Mouse (Mus musculus) limb, embryonic 14.5 days (tissue): ENCODE data around the gene Rsrc1. TPM values are rescaled to one million over a fixed set of nuclear protein-coding genes. Genes with fewer than 3 reads are reported as not detected.

Experiments
- ATAC-seq: fragments of 200-750 bp; cut with Nextera tagmentation; 2 replicates; pipeline ENCODE4 v1.8.0; 2017; ENCODE audit warnings: low read depth, moderate number of reproducible peaks, moderate TSS enrichment; ENCODE audit not compliant: low FRiP score
- DNase-seq: peaks from one replicate; pipeline ENCODE4 v3.0.0-alpha.2; 2015; ENCODE audit warnings: low spot score
- H3K27ac ChIP-seq: fragments of 300-500 bp; sonication (generic); replicated peaks from 2 replicates; pipeline ENCODE4 v1.5.1; 2014; ENCODE audit warnings: low read depth, mild to moderate bottlenecking, low read length, moderate library complexity, mixed read lengths
- H3K27me3 ChIP-seq: fragments of 300-500 bp; sonication (generic); 2 replicates; pipeline ENCODE4 v1.6.1; 2014; ENCODE audit warnings: low read length, mixed read lengths; ENCODE audit not compliant: control insufficient read depth, insufficient read depth
- H3K36me3 ChIP-seq: fragments of 300-500 bp; sonication (generic); 2 replicates; pipeline ENCODE4 v1.6.1; 2014; ENCODE audit warnings: mild to moderate bottlenecking, low read length, moderate library complexity, mixed read lengths; ENCODE audit not compliant: control insufficient read depth, insufficient read depth
- H3K4me1 ChIP-seq: fragments of 300-500 bp; sonication (generic); 2 replicates; pipeline ENCODE4 v1.6.1; 2014; ENCODE audit warnings: antibody characterized with exemption, low read length, mixed read lengths; ENCODE audit not compliant: control insufficient read depth, insufficient read depth
- H3K4me2 ChIP-seq: fragments of 300-500 bp; sonication (generic); replicated peaks from 2 replicates; pipeline ENCODE4 v1.6.1; 2014; ENCODE audit warnings: low read depth, mild to moderate bottlenecking, low read length, moderate library complexity; ENCODE audit not compliant: severe bottlenecking
- H3K4me3 ChIP-seq: fragments of 300-500 bp; sonication (generic); replicated peaks from 2 replicates; pipeline ENCODE4 v1.5.1; 2014; ENCODE audit warnings: low read length
- H3K9ac ChIP-seq: fragments of 300-500 bp; sonication (generic); 2 replicates; pipeline ENCODE4 v1.6.1; 2014; ENCODE audit warnings: mild to moderate bottlenecking, low read depth, low read length, moderate library complexity; ENCODE audit not compliant: severe bottlenecking
- H3K9me3 ChIP-seq: fragments of 300-500 bp; sonication (generic); 2 replicates; pipeline ENCODE4 v1.6.1; 2016; ENCODE audit warnings: low read length; ENCODE audit not compliant: control insufficient read depth
- POLR2A ChIP-seq: fragments of 200-500 bp; IDR thresholded peaks from 2 replicates; pipeline ENCODE4 v1.8.0; 2012; ENCODE audit warnings: inconsistent platforms, mild to moderate bottlenecking, moderate library complexity, borderline replicate concordance; ENCODE audit not compliant: insufficient read depth, insufficient read length; ENCODE audit errors: extremely low read depth
- WGBS: fragments of 180-500 bp; shearing (Covaris S2); extraction: QIAGEN DNeasy Blood & Tissue Kit; methylation state at CpG from one replicate; pipeline ENCODE4 v1.1.7; 2014; 5-methylcytosine and 5-hydroxymethylcytosine counted together
- polyA plus RNA-seq, 2 experiments: library from polyadenylated mRNA; depleted of rRNA in 1 of 2; stranded (reverse) in 1 of 2; unstranded in 1 of 2; fragments of >200 nt; fragmentation: Nextera tagmentation in 1 of 2; extraction: Ambion mirVana in 1 of 2; gene quantifications; 2 replicates each; pipeline versions ENCODE4 v1.2.1 to v1.2.3; 2012 to 2014

The Rsrc1 gene
- polyA plus RNA-seq, 2 experiments = 22.9 to 41.8 TPM

GRCm38 (mm10) chr3:67369407-67370079 lies 388.4 kb downstream of the Rsrc1 start:
- Histone ChIP-seq H3K4me1 (no peaks in the 10 kb centered on the region), H3K4me3 (no peak overlapping the region), H3K36me3 (no peaks in the 10 kb centered on the region), H3K9me3 (no peaks in the 10 kb centered on the region), H3K4me2 (no peak overlapping the region), H3K27ac (no peak overlapping the region), H3K9ac (no peak overlapping the region), H3K27me3 (peaks cover 5% of the 10 kb centered on the region)
- DNase-seq (no peak), ATAC-seq (no peak)
- no peak for TF ChIP-seq POLR2A
- WGBS = 79% methylated on average over 5 of the region's 5 CpGs

- no peaks in the 10 kb centered on the region for H3K9me3 ChIP-seq
These were observed 391.0 kb downstream of the Rsrc1 start for GRCm38 (mm10) chr3:67372194-67372593.

GRCm38 (mm10) chr3:67372781-67373180 lies 391.6 kb downstream of the Rsrc1 start:
- H3K27me3 ChIP-seq = peaks cover 8% of the 10 kb centered on the region
- no peak for ATAC-seq
- H3K36me3 ChIP-seq = no peaks in the 10 kb centered on the region
- TF ChIP-seq POLR2A = no peak
- no peaks in the 10 kb centered on the region for H3K9me3 ChIP-seq
- no peaks in the 10 kb centered on the region for H3K4me1 ChIP-seq
- H3K9ac ChIP-seq = no peak overlapping the region
- no peak overlapping the region for H3K4me2 ChIP-seq
- WGBS = 57% methylated on average over 5 of the region's 5 CpGs
- no peak overlapping the region for H3K27ac ChIP-seq
- H3K4me3 ChIP-seq = no peak overlapping the region
- no peak for DNase-seq

More at GRCm38 (mm10) chr3:67372194-67372593, 391.0 kb downstream of the Rsrc1 start:
- Histone ChIP-seq H3K27me3 (peaks cover 8% of the 10 kb centered on the region), H3K4me3 (no peak overlapping the region), H3K9ac (no peak overlapping the region), H3K4me1 (no peaks in the 10 kb centered on the region), H3K36me3 (no peaks in the 10 kb centered on the region), H3K27ac (no peak overlapping the region), H3K4me2 (no peak overlapping the region)
- TF ChIP-seq POLR2A = no peak
- DNase-seq (no peak), ATAC-seq (no peak)
- WGBS = 68% methylated on average over 4 of the region's 4 CpGs

- Histone ChIP-seq H3K4me1 (no peaks in the 10 kb centered on the region), H3K4me2 (peak within 1 kb of the TSS; percentile 80), H3K27me3 (peaks cover 8% of the 10 kb centered on the region), H3K4me3 (peak within 1 kb of the TSS; percentile 57), H3K9ac (peak within 1 kb of the TSS; percentile 55), H3K27ac (no peak within 1 kb of the TSS), H3K9me3 (no peaks in the 10 kb centered on the region), H3K36me3 (no peaks in the 10 kb centered on the region)
- ATAC-seq = peak; percentile 98
- peak; percentile 93 for DNase-seq
- WGBS = under 1% methylated on average over 35 of the region's 35 CpGs
- no peak for TF ChIP-seq POLR2A
These were observed 392.7 kb downstream of the Rsrc1 start, which contains the start of gene Mlf1 for GRCm38 (mm10) chr3:67373872-67374271. Gene Mlf1 (plus strand): TSS chr3:67374097.

- Histone ChIP-seq H3K9ac (peak overlapping the region; percentile 55), H3K4me1 (no peaks in the 10 kb centered on the region), H3K36me3 (no peaks in the 10 kb centered on the region), H3K4me2 (peak overlapping the region; percentile 80), H3K27me3 (peaks cover 8% of the 10 kb centered on the region), H3K27ac (no peak overlapping the region), H3K4me3 (peak overlapping the region; percentile 57), H3K9me3 (no peaks in the 10 kb centered on the region)
- WGBS = 34% methylated on average over 7 of the region's 7 CpGs
- TF ChIP-seq POLR2A = no peak
- DNase-seq (no peak), ATAC-seq (no peak)
These were observed 393.2 kb downstream of the Rsrc1 start for GRCm38 (mm10) chr3:67374360-67374778.
